Mouse (Mus musculus) stomach, postnatal 0 days (tissue): ENCODE data around the gene Srbd1. TPM values are rescaled to one million over a fixed set of nuclear protein-coding genes. Genes with fewer than 3 reads are reported as not detected.

Experiments used
- ATAC-seq: fragments of 200-750 bp; cut with Nextera tagmentation; 2 replicates; pipeline ENCODE4 v1.8.0; 2017; ENCODE audit not compliant: low FRiP score, low TSS enrichment
- DNase-seq: peaks from one replicate; pipeline ENCODE4 v3.0.0-alpha.2; 2016; ENCODE audit warnings: low spot score
- H3K27ac ChIP-seq: fragments of 300-500 bp; sonication (generic); replicated peaks from 2 replicates; pipeline ENCODE4 v1.5.1; 2014; ENCODE audit warnings: mild to moderate bottlenecking, control low read depth
- H3K27me3 ChIP-seq: fragments of 300-500 bp; sonication (generic); 2 replicates; pipeline ENCODE4 v1.6.1; 2014; ENCODE audit warnings: low read length; ENCODE audit not compliant: control insufficient read depth, insufficient read depth
- H3K36me3 ChIP-seq: fragments of 300-500 bp; sonication (generic); 2 replicates; pipeline ENCODE4 v1.6.1; 2014; ENCODE audit warnings: low read length, mixed read lengths; ENCODE audit not compliant: control insufficient read depth, insufficient read depth
- H3K4me1 ChIP-seq: fragments of 300-500 bp; sonication (generic); replicated peaks from 2 replicates; pipeline ENCODE4 v1.6.1; 2014; ENCODE audit warnings: antibody characterized with exemption; ENCODE audit not compliant: control insufficient read depth, insufficient read depth
- H3K4me2 ChIP-seq: fragments of 300-500 bp; sonication (generic); replicated peaks from 2 replicates; pipeline ENCODE4 v1.6.1; 2014; ENCODE audit warnings: low read depth, mild to moderate bottlenecking, control low read depth, moderate library complexity
- H3K4me3 ChIP-seq: fragments of 300-500 bp; sonication (generic); 2 replicates; pipeline ENCODE4 v1.5.1; 2014; ENCODE audit warnings: low read depth, low read length, control low read depth
- H3K9ac ChIP-seq: fragments of 300-500 bp; sonication (generic); 2 replicates; pipeline ENCODE4 v1.6.1; 2014; ENCODE audit warnings: mild to moderate bottlenecking, low read length, control low read depth, mixed read lengths
- H3K9me3 ChIP-seq: fragments of 300-500 bp; sonication (generic); 2 replicates; pipeline ENCODE4 v1.6.1; 2016; ENCODE audit warnings: low read length; ENCODE audit not compliant: control insufficient read depth
- CTCF ChIP-seq: IDR thresholded peaks from 2 replicates; pipeline ENCODE4 v1.5.1; 2016; ENCODE audit warnings: antibody characterized with exemption, low read depth, mild to moderate bottlenecking, moderate library complexity
- EP300 ChIP-seq: optimal IDR thresholded peaks from 2 replicates; pipeline ENCODE3; 2016; ENCODE audit warnings: antibody characterized with exemption
- WGBS: fragments of 180-500 bp; shearing (Covaris S2); extraction: QIAGEN DNeasy Blood & Tissue Kit; methylation state at CpG from one replicate; pipeline ENCODE4 v1.1.7; 2014; 5-methylcytosine and 5-hydroxymethylcytosine counted together
- polyA plus RNA-seq: library from polyadenylated mRNA; unstranded; fragments of >200 nt; fragmentation: Nextera tagmentation; extraction: Ambion mirVana; gene quantifications from 2 replicates; pipeline ENCODE4 v1.2.1, GENCODE M21; 2015

Srbd1 gene
- polyA plus RNA-seq, 1 experiment from 2014 or later, result 4.4 TPM

GRCm38 (mm10) chr17:86183788-86184187 is 38.8 kb upstream of the Srbd1 start:
- WGBS, result 63% methylated on average over 2 of the region's 2 CpGs
- H3K4me1 ChIP-seq, result no peaks in the 10 kb centered on the region; the same call in none of the 2 replicates
- no peak overlapping the region for H3K4me3 ChIP-seq
- no peaks in the 10 kb centered on the region for H3K9me3 ChIP-seq
- DNase-seq (no peak), ATAC-seq (no peak)
- TF ChIP-seq CTCF (no peak), EP300 (no peak)
- no peaks in the 10 kb centered on the region for H3K36me3 ChIP-seq
- no peak overlapping the region for H3K4me2 ChIP-seq
- H3K9ac ChIP-seq, result no peak overlapping the region
- no peak overlapping the region for H3K27ac ChIP-seq
- H3K27me3 ChIP-seq, result no peaks in the 10 kb centered on the region

- ATAC-seq, result no peak
- no peak for TF ChIP-seq CTCF
- no peak for TF ChIP-seq EP300
- 78% methylated on average over 7 of the region's 7 CpGs for WGBS
- H3K27me3 ChIP-seq, result no peaks in the 10 kb centered on the region
- no peaks in the 10 kb centered on the region for H3K9me3 ChIP-seq
- no peak for DNase-seq
- no peaks in the 10 kb centered on the region for H3K4me1 ChIP-seq
- H3K4me2 ChIP-seq, result no peak overlapping the region
- no peak overlapping the region for H3K27ac ChIP-seq
- H3K9ac ChIP-seq, result no peak overlapping the region
- H3K4me3 ChIP-seq, result no peak overlapping the region
- H3K36me3 ChIP-seq, result 0 out of 2 replicates have a peak, but pooled peaks cover 2% of the 10 kb centered on the region
Measured at GRCm38 (mm10) chr17:86176722-86177121, 31.7 kb upstream of the Srbd1 start.

GRCm38 (mm10) chr17:86175516-86175915 is 30.5 kb upstream of the Srbd1 start:
- Histone ChIP-seq H3K9me3 (no peaks in the 10 kb centered on the region), H3K4me1 (no peaks in the 10 kb centered on the region), H3K4me2 (no peak overlapping the region), H3K27ac (no peak overlapping the region), H3K4me3 (no peak overlapping the region), H3K9ac (no peak overlapping the region), H3K27me3 (no peaks in the 10 kb centered on the region), H3K36me3 (0 out of 2 replicates have a peak, but pooled peaks cover 2% of the 10 kb centered on the region)
- ATAC-seq (no peak), DNase-seq (no peak)
- TF ChIP-seq EP300, result no peak
- no peak for TF ChIP-seq CTCF
- WGBS, result 58% methylated on average over 9 of the region's 9 CpGs

- 79% methylated on average over 9 of the region's 9 CpGs for WGBS
- H3K4me1 ChIP-seq, result no peaks in the 10 kb centered on the region
- H3K36me3 ChIP-seq, result no peaks in the 10 kb centered on the region
- no peak overlapping the region; the same call in 1 of the 2 replicates for H3K4me3 ChIP-seq
- TF ChIP-seq CTCF (no peak), EP300 (no peak)
- no peaks in the 10 kb centered on the region for H3K9me3 ChIP-seq
- peak overlapping the region; percentile 98 for H3K4me2 ChIP-seq
- DNase-seq (no peak), ATAC-seq (no peak)
- no peaks in the 10 kb centered on the region for H3K27me3 ChIP-seq
- 0 out of 2 replicates have a peak overlapping the region, but pooled peaks have one; percentile 2 for H3K9ac ChIP-seq
- no peak overlapping the region for H3K27ac ChIP-seq
Measured at GRCm38 (mm10) chr17:86170164-86170958, 25.4 kb upstream of the Srbd1 start.

- H3K4me1 ChIP-seq, result no peaks in the 10 kb centered on the region
- no peaks in the 10 kb centered on the region for H3K9me3 ChIP-seq
- peak overlapping the region; percentile 82 for H3K4me3 ChIP-seq
- no peaks in the 10 kb centered on the region for H3K36me3 ChIP-seq
- TF ChIP-seq CTCF (no peak), EP300 (no peak)
- H3K9ac ChIP-seq, result peak overlapping the region; percentile 91; the same call in 1 of the 2 replicates
- H3K27me3 ChIP-seq, result no peaks in the 10 kb centered on the region
- ATAC-seq, result no peak
- H3K27ac ChIP-seq, result no peak overlapping the region
- WGBS, result 22% methylated on average over 6 of the region's 6 CpGs
- H3K4me2 ChIP-seq, result peak overlapping the region; percentile 98
- DNase-seq, result no peak
Measured at GRCm38 (mm10) chr17:86169092-86169491, 24.1 kb upstream of the Srbd1 start.

- no peak for ATAC-seq
- Histone ChIP-seq H3K4me3 (peak overlapping the region; percentile 82), H3K4me1 (no peaks in the 10 kb centered on the region), H3K27me3 (no peaks in the 10 kb centered on the region), H3K27ac (peak overlapping the region; percentile 98), H3K4me2 (peak overlapping the region; percentile 98), H3K9ac (peak overlapping the region; percentile 91), H3K9me3 (no peaks in the 10 kb centered on the region), H3K36me3 (no peaks in the 10 kb centered on the region)
- TF ChIP-seq CTCF, result peak; percentile 29; the same call in 1 of the 2 replicates
- TF ChIP-seq EP300, result no peak
- peak; percentile 52 for DNase-seq
- 2% methylated on average over 64 of the region's 64 CpGs for WGBS
Measured at GRCm38 (mm10) chr17:86168231-86168981, 23.4 kb upstream of the Srbd1 start.
